Mouse (Mus musculus): ENCODE measurements around the gene Rpusd3.

The Rpusd3 gene

GRCm38 (mm10) chr6:113385160-113385714 lies 33.9 kb downstream of the Rpusd3 start:
- DNase-seq (ENCODE audit: low read depth, low spot score), result no peak

- no peak for DNase-seq (ENCODE audit: low read depth, low spot score)
Observed at GRCm38 (mm10) chr6:113384351-113384927, 34.7 kb downstream of the Rpusd3 start.

- DNase-seq (ENCODE audit: low read depth, low spot score), result peak; percentile 58
Observed at GRCm38 (mm10) chr6:113380480-113380879, 38.7 kb downstream of the Rpusd3 start.

GRCm38 (mm10) chr6:113379246-113379645 lies 39.9 kb downstream of the Rpusd3 start:
- no peak for DNase-seq (ENCODE audit: low read depth, low spot score)

GRCm38 (mm10) chr6:113377496-113378385 lies 41.4 kb downstream of the Rpusd3 start, which contains the start of the genes Tada3 and Arpc4:
Gene Tada3 (minus strand): TSS chr6:113377883.
Gene Arpc4 (plus strand): TSS chr6:113378115.
- peak; percentile 98 for DNase-seq (ENCODE audit: low read depth, low spot score)

- DNase-seq (ENCODE audit: low read depth, low spot score), result no peak
Observed at GRCm38 (mm10) chr6:113377172-113377495, 42.0 kb downstream of the Rpusd3 start.

- no peak for DNase-seq (ENCODE audit: low read depth, low spot score)
Observed at GRCm38 (mm10) chr6:113373491-113373890, 45.6 kb downstream of the Rpusd3 start.

GRCm38 (mm10) chr6:113370194-113370929 lies 48.8 kb downstream of the Rpusd3 start:
- no peak for DNase-seq (ENCODE audit: low read depth, low spot score)

- DNase-seq (ENCODE audit: low read depth, low spot score), result no peak
Observed at GRCm38 (mm10) chr6:113368577-113368976, 50.6 kb downstream of the Rpusd3 start.

- peak; percentile 90 for DNase-seq (ENCODE audit: low read depth, low spot score)
Observed at GRCm38 (mm10) chr6:113368124-113368523, 51.0 kb downstream of the Rpusd3 start.

- no peak for DNase-seq (ENCODE audit: low read depth, low spot score)
Observed at GRCm38 (mm10) chr6:113367574-113367973, 51.6 kb downstream of the Rpusd3 start.

- peak; percentile 65 for DNase-seq (ENCODE audit: low read depth, low spot score)
Observed at GRCm38 (mm10) chr6:113366639-113367038, 52.5 kb downstream of the Rpusd3 start.
